Mouse (Mus musculus) myocyte (in vitro differentiated cells): ENCODE results near the gene Vdac1.
A peak's percentile ranks its signal among the peaks of the same experiment; 100 is the strongest.

Experiments
- CEBPB ChIP-seq: IDR thresholded peaks from 2 replicates; pipeline ENCODE4 v1.6.1; 2011; ENCODE audit warnings: mild to moderate bottlenecking, moderate library complexity; ENCODE audit not compliant: poor library complexity, insufficient read depth, severe bottlenecking
- E2F4 ChIP-seq: IDR thresholded peaks from one replicate; pipeline ENCODE4 v1.6.1; 2011; ENCODE audit warnings: mild to moderate bottlenecking, control low read depth, moderate library complexity; ENCODE audit not compliant: insufficient read depth
- MAX ChIP-seq: IDR thresholded peaks from one replicate; pipeline ENCODE4 v1.6.1; 2011; ENCODE audit warnings: low read depth, mild to moderate bottlenecking, control low read depth
- MYOD1 ChIP-seq, 3 experiments: IDR thresholded peaks; one replicate each; pipeline ENCODE4 v1.6.1; 2011; ENCODE audit warnings: control low read depth in 2 of 3, low read depth in 2 of 3, mild to moderate bottlenecking in 2 of 3, moderate library complexity in 1 of 3; ENCODE audit not compliant: insufficient read length in 2 of 3, control insufficient read depth in 1 of 3
- MYOG ChIP-seq, 3 experiments: IDR thresholded peaks; one replicate each; pipeline ENCODE4 v1.6.1; 2011; ENCODE audit warnings: control low read depth in 2 of 3, low read depth in 2 of 3, mild to moderate bottlenecking in 2 of 3; ENCODE audit not compliant: insufficient read length in 2 of 3, control insufficient read depth in 1 of 3, insufficient read depth in 1 of 3
- POLR2A ChIP-seq: IDR thresholded peaks from one replicate; pipeline ENCODE4 v1.6.1; 2011; ENCODE audit warnings: low read depth, mild to moderate bottlenecking, control low read depth, moderate library complexity; ENCODE audit not compliant: insufficient read length
- POLR2AphosphoS2 ChIP-seq: IDR thresholded peaks from one replicate; pipeline ENCODE4 v1.6.1; 2011; ENCODE audit warnings: low read depth, control low read depth; ENCODE audit not compliant: insufficient read length
- REST ChIP-seq: IDR thresholded peaks from one replicate; pipeline ENCODE4 v1.6.1; 2011; ENCODE audit warnings: mild to moderate bottlenecking, control low read depth, moderate library complexity; ENCODE audit not compliant: insufficient read depth, insufficient read length
- SRF ChIP-seq: IDR thresholded peaks from one replicate; pipeline ENCODE4 v1.6.1; 2011; ENCODE audit warnings: low read depth; ENCODE audit not compliant: control insufficient read depth, insufficient read length
- TCF12 ChIP-seq: IDR thresholded peaks from one replicate; pipeline ENCODE4 v1.6.1; 2011; ENCODE audit warnings: mild to moderate bottlenecking, control low read depth; ENCODE audit not compliant: poor library complexity, insufficient read depth, severe bottlenecking
- USF1 ChIP-seq: IDR thresholded peaks from one replicate; pipeline ENCODE4 v1.6.1; 2011; ENCODE audit warnings: low read depth, mild to moderate bottlenecking, control low read depth, moderate library complexity

DNA sequence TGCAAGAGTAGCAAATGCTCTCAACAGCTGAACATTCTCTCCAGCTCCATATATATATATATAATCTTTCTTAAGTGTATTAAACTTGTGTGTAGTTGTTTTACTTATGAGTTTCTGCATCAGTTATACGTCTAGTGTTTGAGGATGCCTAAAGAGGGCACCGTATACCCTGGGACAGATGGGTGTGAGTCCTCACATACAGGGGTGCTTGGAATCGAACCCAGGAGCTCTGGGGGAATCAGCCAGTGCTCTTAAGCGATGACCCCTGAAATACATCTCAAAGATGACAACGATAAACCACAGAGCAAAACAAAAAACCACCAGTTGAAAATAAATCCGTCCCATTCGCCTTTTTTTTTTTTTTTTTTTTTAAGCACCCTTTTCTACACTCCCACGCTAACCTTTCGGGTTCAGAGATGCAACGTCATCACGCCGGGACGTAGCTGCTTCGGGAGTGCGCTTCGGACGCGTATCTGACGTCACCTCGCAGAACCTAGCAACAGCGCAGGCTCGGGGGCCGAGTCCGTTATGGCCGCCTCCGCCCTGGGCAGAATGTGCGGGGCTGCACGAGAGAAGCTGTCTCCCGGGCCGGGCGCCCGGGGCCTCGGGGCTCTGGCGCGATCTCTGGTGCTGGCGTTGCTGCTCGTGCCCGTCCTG, 35.4 kb downstream of the Vdac1 start, which contains the start of gene 9530068E07Rik:
- TF ChIP-seq POLR2AphosphoS2 (peak; percentile 91), TCF12 (no peak), CEBPB (no peak), MYOD1 (IDR thresholded peaks at IDR 0.05; ENCODE audit: control insufficient read depth in 1 of 3, insufficient read length in 2 of 3, low read depth in 2 of 3) (no peak), MYOG (IDR thresholded peaks at IDR 0.05; ENCODE audit: control insufficient read depth in 1 of 3, insufficient read depth in 1 of 3, insufficient read length in 2 of 3, low read depth in 2 of 3) (no peak), POLR2A (peak; percentile 90), USF1 (no peak), REST (no peak), MAX (no peak), SRF (no peak), E2F4 (no peak)
